Mouse (Mus musculus) lung, postnatal 36 days (tissue): ENCODE results near the gene Myof.
A peak's percentile ranks its signal among the peaks of the same experiment; 100 is the strongest.

ENCODE experiments used
- DNase-seq: peaks from one replicate; pipeline ENCODE4 v3.0.0; 2022; ENCODE audit warnings: mixed read lengths

Gene Myof

DNA sequence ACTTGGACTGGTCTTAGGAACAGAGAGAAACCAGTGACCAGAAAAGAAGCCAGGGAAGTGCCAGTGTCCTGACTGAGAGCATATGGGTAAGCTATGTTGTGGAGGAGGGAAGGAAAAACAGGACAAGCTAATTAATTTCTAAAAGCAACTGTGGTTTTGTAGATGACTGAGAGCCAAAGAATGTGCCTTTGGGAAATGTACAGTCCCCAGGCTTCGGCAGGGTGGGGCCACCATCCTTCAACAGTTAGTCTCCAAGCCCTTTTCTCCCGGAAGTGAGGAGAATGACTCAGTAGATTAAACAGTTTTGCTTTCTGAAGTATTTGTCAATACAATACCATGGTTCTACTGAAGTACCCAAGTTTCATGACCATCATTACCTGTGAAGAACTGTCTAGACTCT is 5.1 kb downstream of the Myof start:
- DNase-seq = peak; percentile 75

DNA sequence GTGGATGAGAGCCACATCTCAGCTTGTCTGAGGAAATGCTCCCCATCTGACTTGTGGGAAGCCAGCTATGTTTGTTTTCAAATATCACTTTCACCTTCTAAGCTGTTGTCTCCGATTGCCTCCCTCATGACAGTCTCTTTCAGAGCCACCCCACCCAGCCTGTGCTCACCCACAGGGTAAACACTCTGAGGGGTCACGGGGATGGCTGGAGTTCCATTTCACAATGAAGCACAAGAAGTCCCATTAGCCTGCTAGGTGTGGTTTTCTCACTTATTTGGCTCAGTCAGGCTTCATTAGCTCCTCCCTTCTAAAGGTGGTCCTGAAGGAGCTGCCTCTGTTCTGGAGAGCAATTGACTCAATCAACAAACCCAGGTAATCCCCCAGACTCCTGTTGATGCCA is 7.6 kb downstream of the Myof start:
- peak; percentile 72 for DNase-seq

GRCm38 (mm10) chr19:38034696-38035095 is 8.7 kb downstream of the Myof start:
- no peak for DNase-seq

GRCm38 (mm10) chr19:38033735-38034057 is 9.7 kb downstream of the Myof start:
- DNase-seq = no peak

DNA sequence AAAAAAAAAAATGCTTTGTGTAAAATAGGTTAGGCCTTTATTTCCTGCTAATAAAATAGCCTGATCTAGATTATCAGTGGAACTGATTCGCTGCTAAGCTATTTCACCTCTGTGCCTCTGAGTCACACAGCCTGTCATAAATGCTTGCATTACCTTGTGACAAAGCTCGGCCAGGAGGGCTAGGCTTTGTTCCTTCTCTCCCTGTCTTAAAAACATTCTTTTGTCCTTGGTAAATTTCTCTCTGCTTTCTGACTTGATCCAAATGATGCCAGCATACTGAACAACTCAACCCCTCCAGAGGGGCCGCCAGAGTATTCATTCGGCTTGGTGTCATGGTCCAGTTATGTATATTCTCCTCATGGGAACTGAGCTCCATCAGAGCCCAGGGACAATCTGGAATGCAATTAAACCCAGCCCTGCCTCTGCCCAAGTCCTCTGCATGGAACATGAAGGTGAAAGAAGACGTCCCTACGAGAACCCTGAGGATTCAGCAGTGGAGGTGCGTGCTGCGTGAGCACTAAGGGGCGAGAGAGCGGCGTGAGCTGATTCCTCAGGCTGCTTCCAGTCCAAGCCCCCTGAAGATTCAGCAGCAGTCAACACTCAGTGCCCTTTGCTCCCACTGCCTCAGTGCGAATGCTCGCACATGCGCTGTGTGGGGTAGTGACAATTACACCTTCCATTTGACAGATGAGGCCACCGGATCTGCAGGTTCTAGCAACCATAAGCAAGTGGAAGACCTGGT is 10.2 kb downstream of the Myof start:
- no peak for DNase-seq

- no peak for DNase-seq
These were observed 12.2 kb downstream of the Myof start for GRCm38 (mm10) chr19:38031144-38031543.

DNA sequence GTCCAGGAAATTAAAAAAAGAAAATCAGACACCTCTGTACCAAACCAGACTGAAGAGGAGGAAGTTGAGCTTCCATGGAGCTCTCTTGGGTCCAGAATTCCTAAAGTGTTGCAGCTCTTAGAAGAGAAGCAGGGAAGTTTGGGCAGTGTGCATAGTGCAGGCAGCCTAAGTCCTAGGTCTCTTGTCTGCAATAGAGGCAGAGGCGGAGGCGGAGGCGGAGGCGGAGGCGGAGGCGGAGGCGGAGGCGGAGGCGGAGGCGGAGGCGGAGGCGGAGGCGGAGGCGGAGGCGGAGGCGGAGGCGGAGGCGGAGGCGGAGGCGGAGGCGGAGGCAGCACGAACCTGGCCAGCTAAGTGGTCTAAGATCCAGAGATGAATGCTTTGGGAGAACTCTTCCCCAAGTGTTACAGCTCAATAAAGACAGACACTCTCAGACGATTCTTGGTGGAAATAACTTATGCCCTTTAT is 12.7 kb downstream of the Myof start:
- peak; percentile 82 for DNase-seq

GRCm38 (mm10) chr19:38029871-38030270 is 13.5 kb downstream of the Myof start:
- DNase-seq = no peak

DNA sequence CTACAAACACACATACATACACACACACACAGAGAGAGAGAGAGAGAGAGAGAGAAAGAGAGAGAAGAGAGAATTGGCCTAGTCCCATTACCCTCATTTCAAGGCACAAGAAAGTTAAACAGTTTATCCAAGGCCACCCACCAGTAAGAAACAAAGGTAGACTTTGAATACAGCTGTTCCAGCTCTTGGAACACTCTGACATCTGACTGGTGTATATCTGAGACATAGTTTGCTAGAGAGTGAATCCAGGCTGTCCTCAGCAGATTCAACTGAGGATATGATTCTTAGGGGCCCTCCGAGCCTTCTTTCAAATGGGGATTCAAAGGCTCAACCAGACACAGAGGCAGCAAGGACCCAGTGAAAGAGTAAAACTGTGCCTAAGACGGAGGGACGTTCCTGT is 14.1 kb downstream of the Myof start:
- peak; percentile 59 for DNase-seq

DNA sequence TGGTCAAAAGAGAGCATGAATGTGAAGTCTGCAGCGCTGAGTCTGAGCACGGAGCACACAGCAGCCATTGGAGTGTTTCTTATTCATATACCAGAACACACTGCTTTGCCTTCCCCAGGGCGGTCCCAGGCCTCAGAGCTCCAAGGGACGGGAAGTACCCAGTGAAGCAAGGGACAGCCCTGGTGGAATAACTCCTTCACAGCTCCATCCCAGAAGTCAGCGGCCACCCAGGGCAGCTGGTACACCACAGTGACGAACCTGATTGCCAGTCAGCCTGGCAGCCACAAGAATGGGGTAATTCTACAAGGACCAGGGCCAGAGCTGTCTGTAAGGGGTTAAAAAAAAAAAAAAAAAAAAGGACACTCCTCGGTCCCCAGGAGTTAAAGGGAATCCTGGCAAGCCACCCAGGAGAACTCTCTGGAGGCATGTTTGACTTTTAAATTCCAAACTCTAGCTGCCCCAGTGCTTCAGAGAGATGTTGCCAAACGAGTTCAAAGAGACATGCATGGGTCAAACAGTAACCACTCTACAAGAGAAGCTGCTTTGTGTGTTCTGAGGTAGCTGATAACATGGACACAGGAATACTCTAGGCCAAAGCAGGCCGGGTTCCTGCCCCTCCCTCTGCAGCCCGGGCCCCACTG is 15.4 kb downstream of the Myof start:
- peak; percentile 83 for DNase-seq

GRCm38 (mm10) chr19:38027389-38027788 is 16.0 kb downstream of the Myof start:
- peak; percentile 58 for DNase-seq

GRCm38 (mm10) chr19:38026211-38026624 is 17.2 kb downstream of the Myof start:
- DNase-seq = peak; percentile 67

DNA sequence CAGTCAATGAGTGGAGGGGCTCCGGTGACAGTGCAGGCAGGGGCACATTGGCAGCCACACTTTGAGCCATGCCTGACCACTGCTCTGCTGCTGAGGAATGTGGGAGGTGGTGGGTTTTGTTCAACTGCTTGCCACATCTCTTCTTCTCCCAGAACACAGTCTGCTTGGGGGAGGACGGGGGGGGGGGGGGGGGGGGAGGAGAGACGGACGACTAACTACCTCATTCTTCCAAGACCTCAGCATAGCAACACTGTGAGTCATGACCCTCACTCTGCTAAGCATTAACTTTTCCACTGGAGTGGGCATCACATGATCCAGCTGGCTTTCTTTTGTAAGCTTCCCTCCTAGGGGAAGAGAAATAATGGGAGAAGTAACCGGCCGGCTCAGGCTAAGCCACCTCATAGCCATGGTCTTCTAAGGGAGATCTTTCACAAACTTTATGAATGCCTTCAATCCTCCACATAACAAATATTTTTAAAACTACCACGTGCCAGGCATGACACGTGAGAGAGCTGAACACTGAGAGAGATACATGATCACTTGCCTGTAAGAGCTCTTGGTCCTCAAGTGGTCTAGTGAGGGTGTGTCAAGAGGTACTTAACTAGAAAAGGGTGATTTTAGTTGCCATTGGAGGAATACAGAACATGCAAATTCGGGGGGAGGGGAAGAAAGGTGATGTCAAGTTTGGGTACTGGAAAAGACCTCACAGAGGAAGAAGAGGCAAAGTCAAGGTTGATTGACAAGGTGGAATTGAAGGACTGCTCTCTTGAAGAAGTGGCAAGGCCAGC is 17.9 kb downstream of the Myof start:
- DNase-seq = peak; percentile 94

DNA sequence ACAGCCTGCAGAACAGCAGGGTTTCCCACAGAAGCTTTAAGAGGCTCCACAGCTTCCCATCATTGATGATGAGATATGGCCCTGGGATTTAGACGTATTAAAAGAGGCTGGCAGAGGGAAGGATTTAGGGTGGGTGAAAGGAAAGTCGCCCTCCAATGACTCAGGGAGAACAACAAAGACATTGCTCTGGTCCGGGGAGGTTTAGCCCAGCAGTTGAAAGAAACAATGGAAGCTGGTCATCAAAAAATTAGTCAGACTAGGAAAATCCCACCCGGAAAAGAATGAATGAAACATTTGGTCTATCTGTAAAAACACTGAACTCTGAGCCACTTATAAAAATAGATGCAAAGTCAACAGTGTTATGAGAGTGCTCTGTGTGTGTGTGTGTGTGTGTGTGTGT is 19.8 kb downstream of the Myof start:
- DNase-seq = no peak

DNA sequence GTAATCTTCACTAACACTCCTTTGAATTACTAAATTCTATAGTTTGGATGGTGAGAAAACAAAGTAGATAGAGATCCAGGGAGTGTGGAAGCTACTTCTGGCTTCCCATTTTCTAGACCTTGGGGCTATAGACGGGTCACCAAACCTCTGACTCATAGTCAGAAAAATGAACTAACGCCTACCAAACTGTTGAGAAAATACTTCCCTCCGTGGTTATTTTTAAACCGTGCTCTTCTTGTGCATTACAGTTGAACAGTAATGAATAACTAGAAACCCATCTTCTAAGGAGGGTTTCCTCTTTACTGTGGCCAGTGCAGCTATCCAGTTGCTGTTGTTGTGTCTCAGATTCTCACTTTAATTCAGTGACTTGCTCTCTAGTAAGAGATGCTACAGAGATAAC is 20.7 kb downstream of the Myof start:
- DNase-seq = peak; percentile 44

DNA sequence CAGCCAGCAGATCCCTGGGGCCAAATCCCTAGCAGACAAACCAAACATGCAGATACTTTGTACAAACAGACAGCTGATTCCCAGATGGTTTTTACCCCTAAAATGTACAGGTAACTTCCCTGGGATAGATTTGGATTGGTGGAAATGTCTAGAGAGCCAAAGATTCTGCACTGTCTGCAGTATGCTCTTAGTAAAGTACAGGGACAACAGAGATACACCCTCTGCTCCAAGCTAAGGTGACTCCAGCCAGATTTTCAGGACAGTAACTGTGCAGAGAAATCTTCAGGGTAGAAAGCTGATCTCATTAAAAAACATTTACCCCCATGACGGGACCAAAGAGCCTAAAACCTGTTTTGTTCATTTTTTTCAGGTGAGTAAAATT is 27.5 kb downstream of the Myof start:
- DNase-seq = no peak

- peak; percentile 96 for DNase-seq
These were observed 28.1 kb downstream of the Myof start for GRCm38 (mm10) chr19:38015180-38015872.

GRCm38 (mm10) chr19:38014443-38014842 is 28.9 kb downstream of the Myof start:
- no peak for DNase-seq

GRCm38 (mm10) chr19:38011379-38011778 is 32.0 kb downstream of the Myof start:
- no peak for DNase-seq

DNA sequence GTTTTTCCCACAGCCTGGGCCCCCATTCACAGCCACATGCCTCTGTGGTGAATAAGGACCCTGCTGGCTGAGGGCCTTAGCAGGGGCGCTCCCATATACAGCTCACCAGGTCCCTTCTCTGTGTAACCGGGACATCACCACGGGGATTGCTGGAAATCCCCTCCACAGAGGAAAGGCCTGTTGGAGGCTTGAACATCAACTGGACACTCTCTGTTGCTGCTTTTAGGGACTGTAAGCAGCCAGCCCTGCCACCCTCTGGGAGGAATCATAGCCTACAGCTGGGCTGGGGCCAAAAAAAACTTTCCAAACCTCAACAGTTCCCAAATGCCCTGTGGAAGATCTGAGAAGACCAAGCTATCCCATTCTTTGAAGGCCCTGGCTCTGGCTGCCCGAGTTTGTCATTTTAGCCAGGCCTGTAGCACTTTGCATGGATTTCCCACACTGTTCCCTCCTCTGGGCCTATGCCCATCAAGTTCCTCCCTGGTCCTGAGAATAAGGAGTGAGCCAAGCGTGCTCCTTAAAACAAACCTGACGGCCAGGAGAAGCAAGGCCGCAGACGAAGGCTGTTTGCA is 38.5 kb downstream of the Myof start:
- peak; percentile 61 for DNase-seq

DNA sequence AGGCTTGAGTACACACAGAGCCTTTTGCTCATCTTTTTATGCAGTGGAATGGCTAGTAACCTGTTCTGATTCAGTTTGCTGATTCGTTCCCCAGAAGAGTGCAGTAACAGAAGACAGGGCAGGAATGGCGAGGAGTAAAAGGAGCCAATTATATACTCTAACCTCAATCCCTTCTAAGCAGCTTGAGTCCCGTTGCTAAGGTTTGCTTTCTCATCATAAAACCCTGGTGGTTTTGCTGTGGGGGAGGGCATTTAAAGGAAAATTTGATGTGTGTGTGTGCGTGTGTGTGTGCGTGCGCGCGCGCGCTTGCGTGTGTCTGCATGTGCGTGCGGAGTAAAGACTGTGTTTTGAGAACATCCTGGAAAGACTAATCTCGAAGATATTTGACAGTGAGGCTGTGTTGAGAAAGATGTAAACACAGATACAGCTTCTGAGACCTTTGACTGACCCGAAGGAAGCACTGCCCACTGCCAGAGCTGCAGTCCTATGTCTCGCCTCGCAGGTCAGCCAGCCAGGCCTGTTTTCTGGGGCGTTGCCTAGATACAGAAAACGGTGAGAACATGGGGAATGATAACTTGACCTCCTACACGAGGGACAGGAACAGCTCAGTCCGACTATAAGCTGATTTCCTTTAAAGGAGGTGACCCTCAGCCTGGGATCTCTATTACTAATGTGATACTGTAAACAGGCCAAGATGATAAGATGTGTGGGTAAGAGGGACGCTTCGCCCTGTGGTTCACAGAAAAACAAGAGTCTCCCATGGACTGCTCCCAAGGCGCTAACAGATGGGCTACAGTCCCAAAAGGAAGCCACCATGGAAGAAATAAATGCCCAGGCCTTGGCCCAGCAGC is 39.5 kb downstream of the Myof start:
- peak; percentile 82 for DNase-seq

- no peak for DNase-seq
These were observed 40.6 kb downstream of the Myof start for GRCm38 (mm10) chr19:38002816-38003215.
